Mouse (Mus musculus) liver, adult (tissue): ENCODE results near the gene Nr6a1.

Experiments used
- GATA4 ChIP-seq: IDR thresholded peaks from 2 replicates; pipeline ENCODE4 v1.6.1; 2014; ENCODE audit warnings: mild to moderate bottlenecking, low read length; ENCODE audit not compliant: insufficient replicate concordance

Nr6a1 gene

GRCm38 (mm10) chr2:38786216-38786960 is 141.1 kb downstream of the Nr6a1 start:
- TF ChIP-seq GATA4, result no peak

- TF ChIP-seq GATA4, result no peak
Measured at GRCm38 (mm10) chr2:38785113-38785512, 142.4 kb downstream of the Nr6a1 start.

GRCm38 (mm10) chr2:38784396-38784795 is 143.1 kb downstream of the Nr6a1 start:
- peak; percentile 53; the same call in 1 of the 2 replicates for TF ChIP-seq GATA4

- no peak for TF ChIP-seq GATA4
Measured at GRCm38 (mm10) chr2:38783364-38783763, 144.1 kb downstream of the Nr6a1 start.

GRCm38 (mm10) chr2:38782731-38783130 is 144.8 kb downstream of the Nr6a1 start:
- no peak for TF ChIP-seq GATA4

- no peak for TF ChIP-seq GATA4
Measured at GRCm38 (mm10) chr2:38781945-38782720, 145.4 kb downstream of the Nr6a1 start.

GRCm38 (mm10) chr2:38779939-38780338 is 147.5 kb downstream of the Nr6a1 start:
- no peak for TF ChIP-seq GATA4

GRCm38 (mm10) chr2:38777326-38777725 is 150.2 kb downstream of the Nr6a1 start:
- TF ChIP-seq GATA4, result no peak

GRCm38 (mm10) chr2:38774936-38775335 is 152.6 kb downstream of the Nr6a1 start:
- TF ChIP-seq GATA4, result peak; percentile 45; the same call in 1 of the 2 replicates

GRCm38 (mm10) chr2:38771478-38771797 is 156.1 kb downstream of the Nr6a1 start:
- TF ChIP-seq GATA4, result no peak

- TF ChIP-seq GATA4, result no peak
Measured at GRCm38 (mm10) chr2:38770772-38771477, 156.6 kb downstream of the Nr6a1 start.

- no peak for TF ChIP-seq GATA4
Measured at GRCm38 (mm10) chr2:38767177-38767931, 160.1 kb downstream of the Nr6a1 start.

GRCm38 (mm10) chr2:38739847-38740246 is 187.6 kb downstream of the Nr6a1 start:
- TF ChIP-seq GATA4, result no peak

- no peak for TF ChIP-seq GATA4
Measured at GRCm38 (mm10) chr2:38739410-38739809, 188.1 kb downstream of the Nr6a1 start.
